Mouse (Mus musculus): ENCODE data around the gene Oas1e. TPM values are rescaled to one million over a fixed set of nuclear protein-coding genes. Genes with fewer than 3 reads are reported as not detected.
A peak's percentile ranks its signal among the peaks of the same experiment; 100 is the strongest.

Oas1e gene
- total RNA-seq, 2 experiments from 2014 or later = not detected

GRCm38 (mm10) chr5:120777478-120777877 lies 17.9 kb downstream of the Oas1e start, which contains the start of gene Oas3:
TSS of gene Oas3 (minus strand) at chr5:120777661.
- DNase-seq (ENCODE audit: low spot score in 2 of 2) = no peak

- DNase-seq (ENCODE audit: low spot score in 2 of 2) = no peak
Measured at GRCm38 (mm10) chr5:120776801-120777200, 18.5 kb downstream of the Oas1e start.

GRCm38 (mm10) chr5:120775287-120775985 lies 19.9 kb downstream of the Oas1e start:
- DNase-seq (ENCODE audit: low spot score in 2 of 2) = no peak

- no peak for DNase-seq (ENCODE audit: low spot score in 2 of 2)
Measured at GRCm38 (mm10) chr5:120769396-120769795, 25.9 kb downstream of the Oas1e start.

- no peak for DNase-seq (ENCODE audit: low spot score in 2 of 2)
Measured at GRCm38 (mm10) chr5:120765010-120765409, 30.3 kb downstream of the Oas1e start.

GRCm38 (mm10) chr5:120761901-120762300 lies 33.4 kb downstream of the Oas1e start:
- no peak for DNase-seq (ENCODE audit: low spot score in 2 of 2)

- DNase-seq (ENCODE audit: low spot score in 2 of 2) = no peak
Measured at GRCm38 (mm10) chr5:120754215-120754614, 41.1 kb downstream of the Oas1e start.

GRCm38 (mm10) chr5:120752786-120753185 lies 42.5 kb downstream of the Oas1e start:
- DNase-seq (ENCODE audit: low spot score in 2 of 2) = no peak

GRCm38 (mm10) chr5:120751206-120751605 lies 44.1 kb downstream of the Oas1e start:
- no peak for DNase-seq (ENCODE audit: low spot score in 2 of 2)

GRCm38 (mm10) chr5:120749688-120750087 lies 45.6 kb downstream of the Oas1e start, which contains the start of gene Oas2:
TSS of gene Oas2 (minus strand) at chr5:120749853.
- no peak for DNase-seq (ENCODE audit: low spot score in 2 of 2)

- peak; percentile 36 to 75 for DNase-seq (ENCODE audit: low spot score in 2 of 2)
Measured at GRCm38 (mm10) chr5:120746451-120746850, 48.9 kb downstream of the Oas1e start.

GRCm38 (mm10) chr5:120742125-120742524 lies 53.2 kb downstream of the Oas1e start:
- DNase-seq (ENCODE audit: low spot score in 2 of 2) = peak; percentile 32 to 48

Other genes with a start within 250 kb of the Oas1e start
- 10 to 100 TPM; 34.9 to 35.8 TPM for gene Tpcn1, start 206.9 kb downstream of the Oas1e start, total RNA-seq (2021)
- 1 to 10 TPM in 1 of 2 experiments, under 1 TPM in 1; 0.70 to 1.3 TPM for gene Iqcd, start 206.5 kb downstream of the Oas1e start, total RNA-seq (2021)
- 10 to 100 TPM; 28.7 to 31.0 TPM for gene Rita1, start 182.9 kb downstream of the Oas1e start, total RNA-seq (2021)
- gene Ddx54, start 182.8 kb downstream of the Oas1e start, total RNA-seq (2021) = 10 to 100 TPM; 34.0 to 41.6 TPM
- gene Cfap73, start 161.3 kb downstream of the Oas1e start, total RNA-seq (2021) = not detected
- 10 to 100 TPM; 70.5 to 83.0 TPM for gene Rasal1, start 146.7 kb downstream of the Oas1e start, total RNA-seq (2021)
- gene Dtx1, start 83.6 kb downstream of the Oas1e start, total RNA-seq (2021) = 10 to 100 TPM; 73.1 to 78.8 TPM
- under 1 TPM in 1 of 2 experiments, not detected in 1; 0.26 TPM for gene Oas2, start 45.7 kb downstream of the Oas1e start, total RNA-seq (2021)
- gene Oas3, start 17.9 kb downstream of the Oas1e start, total RNA-seq (2021) = not detected
- gene Oas1c, start 17.0 kb upstream of the Oas1e start, total RNA-seq (2021) = under 1 TPM; 0.56 to 0.80 TPM
- gene Oas1f, start 51.8 kb upstream of the Oas1e start, total RNA-seq (2021) = not detected
- not detected for gene Oas1h, start 65.9 kb upstream of the Oas1e start, total RNA-seq (2021)
- not detected for gene Oas1g, start 92.1 kb upstream of the Oas1e start, total RNA-seq (2021)
- gene Oas1a, start 112.0 kb upstream of the Oas1e start, total RNA-seq (2021) = under 1 TPM; 0.19 to 0.23 TPM
- gene Oas1d, start 119.0 kb upstream of the Oas1e start, total RNA-seq (2021) = not detected
- 100 to 1,000 TPM; 309 to 328 TPM for gene Rph3a, start 214.6 kb upstream of the Oas1e start, total RNA-seq (2021)